Mouse (Mus musculus) small intestine, adult 2 months (tissue): Measurements from ENCODE around the gene Padi6. TPM values are rescaled to one million over a fixed set of nuclear protein-coding genes. Genes with fewer than 3 reads are reported as not detected.

Experiments used
- H3K27ac ChIP-seq: fragments of 200-500 bp; 2 replicates; pipeline ENCODE4 v1.5.1; 2012; ENCODE audit warnings: low read depth, low read length, control low read depth, inconsistent platforms; ENCODE audit not compliant: insufficient read depth
- H3K27me3 ChIP-seq: fragments of 200-500 bp; 2 replicates; pipeline ENCODE4 v1.6.1; 2012; ENCODE audit warnings: mild to moderate bottlenecking, moderate library complexity, low read length, inconsistent platforms; ENCODE audit not compliant: control insufficient read depth, insufficient read depth
- H3K36me3 ChIP-seq: fragments of 200-500 bp; 2 replicates; pipeline ENCODE4 v1.6.1; 2012; ENCODE audit warnings: mild to moderate bottlenecking, low read length, control low read depth, inconsistent platforms; ENCODE audit not compliant: control insufficient read depth, insufficient read depth
- H3K4me1 ChIP-seq: fragments of 200-500 bp; 2 replicates; pipeline ENCODE4 v1.6.1; 2012; ENCODE audit warnings: low read length, inconsistent platforms, mixed read lengths; ENCODE audit not compliant: control insufficient read depth, insufficient read depth, insufficient read length
- H3K4me3 ChIP-seq: fragments of 200-500 bp; 2 replicates; pipeline ENCODE4 v1.5.1; 2012; ENCODE audit warnings: low read depth, mild to moderate bottlenecking, control low read depth, inconsistent platforms, low read length, moderate library complexity
- CTCF ChIP-seq: fragments of 200-500 bp; IDR thresholded peaks from 2 replicates; pipeline ENCODE4 v1.5.1; 2012; ENCODE audit warnings: low read depth, mild to moderate bottlenecking, control low read depth, inconsistent platforms, low read length, moderate library complexity, mixed read lengths; ENCODE audit not compliant: insufficient replicate concordance, insufficient read length; ENCODE audit errors: extremely low read depth
- POLR2A ChIP-seq: fragments of 200-500 bp; IDR thresholded peaks from 2 replicates; pipeline ENCODE4 v1.6.1; 2012; ENCODE audit warnings: low read depth, mild to moderate bottlenecking, control low read depth, inconsistent platforms, low read length, moderate library complexity
- whole genome bisulfite sequencing: fragments of 180-500 bp; shearing (Covaris S2); methylation state at CpG from one replicate; pipeline ENCODE4 v1.1.7; 2018; 5-methylcytosine and 5-hydroxymethylcytosine counted together
- polyA plus RNA-seq: library from polyadenylated mRNA; depleted of rRNA; stranded (reverse); fragments of >200 nt; gene quantifications from 2 replicates; pipeline ENCODE4 v1.2.3, GENCODE M21; 2012

Gene Padi6
- polyA plus RNA-seq, 1 experiment: not detected

DNA sequence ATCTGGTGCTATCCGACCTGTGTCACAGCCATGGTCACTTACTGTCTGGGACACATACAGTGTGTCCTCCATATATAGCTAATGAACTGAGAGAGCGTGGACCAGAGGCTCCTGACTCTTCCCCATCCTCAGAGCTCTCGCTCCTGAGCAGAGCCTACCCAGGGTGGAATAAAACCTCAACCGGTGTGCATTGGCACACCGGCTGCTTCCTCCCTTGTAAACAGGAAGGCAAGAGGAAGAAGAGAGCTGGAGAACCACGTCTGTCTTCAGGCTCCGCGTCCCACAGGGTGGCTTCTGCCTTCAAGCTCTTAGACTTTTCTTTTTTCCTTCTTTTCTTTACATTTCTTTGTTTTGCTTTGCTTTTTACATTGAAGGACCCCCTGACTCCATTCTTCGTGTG, 40.4 kb upstream of the Padi6 start:
- no peak overlapping the region for H3K27ac ChIP-seq
- TF ChIP-seq POLR2A (no peak), CTCF (no peak)
- H3K36me3 ChIP-seq: no peaks in the 10 kb centered on the region
- 79% methylated on average over 9 of the region's 9 CpGs for WGBS
- H3K4me1 ChIP-seq: no peaks in the 10 kb centered on the region
- no peaks in the 10 kb centered on the region for H3K27me3 ChIP-seq
- H3K4me3 ChIP-seq: no peak overlapping the region

DNA sequence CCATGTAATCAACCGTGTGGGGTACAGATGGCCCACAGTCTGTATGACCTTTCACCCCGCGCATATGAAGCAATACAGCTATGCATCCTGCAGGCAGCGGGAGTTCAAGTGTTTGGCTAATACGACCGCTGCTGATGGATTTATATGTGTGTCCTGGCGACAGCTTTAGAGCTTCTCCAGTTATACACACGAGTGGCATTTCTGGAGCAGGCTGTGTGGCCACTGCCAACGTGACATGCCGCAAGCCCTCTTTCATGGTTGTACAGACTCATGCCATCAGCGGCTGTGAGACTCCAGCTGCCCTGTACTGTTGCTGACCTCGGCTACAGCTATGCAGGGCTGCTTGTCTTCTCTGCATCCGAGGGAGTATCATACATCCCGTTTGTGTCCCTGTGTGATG, 38.1 kb upstream of the Padi6 start:
- Histone ChIP-seq H3K4me1 (no peaks in the 10 kb centered on the region), H3K27me3 (no peaks in the 10 kb centered on the region)
- 70% methylated on average over 14 of the region's 14 CpGs for WGBS

DNA sequence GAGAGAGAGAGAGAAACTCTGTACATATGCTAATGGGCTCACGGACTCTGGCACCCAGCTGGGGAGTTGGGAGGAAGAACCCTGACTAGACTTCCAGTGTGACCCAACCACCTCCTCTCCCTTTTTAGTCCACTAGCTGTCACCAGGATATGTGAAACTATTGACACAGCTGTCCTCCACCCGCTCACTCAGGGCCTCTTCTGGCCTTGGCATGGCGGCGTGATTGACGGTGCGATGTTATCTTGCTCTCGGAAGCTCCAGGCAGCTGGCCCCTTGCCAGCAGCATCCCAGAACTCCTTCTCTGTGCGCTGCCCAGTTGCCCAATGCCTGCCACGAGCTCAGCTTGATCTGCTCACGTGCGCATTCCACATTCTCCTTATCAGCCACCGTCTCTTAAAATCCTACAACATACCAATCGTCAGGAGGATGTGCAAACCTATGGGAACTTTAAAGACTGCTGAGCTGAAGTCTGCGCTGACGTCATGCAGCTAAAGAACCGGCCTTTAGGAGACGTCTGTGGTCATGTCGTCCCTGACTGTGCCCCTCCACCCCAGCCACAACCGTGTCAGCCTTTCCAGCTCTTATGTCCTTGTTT, 37.5 kb upstream of the Padi6 start:
- H3K27ac ChIP-seq: no peak overlapping the region
- no peak for TF ChIP-seq CTCF
- no peak for TF ChIP-seq POLR2A
- no peaks in the 10 kb centered on the region for H3K4me1 ChIP-seq
- 25% methylated on average over 19 of the region's 19 CpGs for WGBS
- no peaks in the 10 kb centered on the region for H3K27me3 ChIP-seq
- H3K36me3 ChIP-seq: no peaks in the 10 kb centered on the region
- no peak overlapping the region for H3K4me3 ChIP-seq

More for the DNA sequence above, 38.1 kb upstream of the Padi6 start:
- H3K36me3 ChIP-seq: no peaks in the 10 kb centered on the region
- no peak overlapping the region for H3K4me3 ChIP-seq
- TF ChIP-seq CTCF (no peak), POLR2A (no peak)
- no peak overlapping the region for H3K27ac ChIP-seq

DNA sequence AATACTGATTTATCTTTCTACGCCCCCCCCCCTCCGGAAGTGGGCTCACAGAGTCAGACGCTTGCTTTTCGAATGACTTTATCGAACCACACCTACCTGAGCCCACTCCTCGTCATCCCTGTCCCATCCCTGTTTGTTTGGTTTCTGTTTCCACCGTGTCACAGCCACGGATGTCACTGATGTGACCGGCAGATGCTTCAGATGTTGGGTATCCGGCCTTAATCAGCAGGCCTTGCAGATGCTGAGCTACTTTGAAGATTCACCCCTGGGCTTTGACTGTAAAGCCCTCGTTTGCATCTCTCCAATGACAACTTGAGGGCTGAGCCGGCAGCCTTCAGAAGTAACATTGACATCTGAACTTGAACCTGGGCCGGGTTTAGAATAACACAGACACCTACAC, 34.2 kb upstream of the Padi6 start:
- TF ChIP-seq CTCF (no peak), POLR2A (no peak)
- Histone ChIP-seq H3K4me3 (no peak overlapping the region), H3K27ac (no peak overlapping the region), H3K4me1 (no peaks in the 10 kb centered on the region), H3K36me3 (no peaks in the 10 kb centered on the region), H3K27me3 (no peaks in the 10 kb centered on the region)
- WGBS: 67% methylated on average over 13 of the region's 13 CpGs

DNA sequence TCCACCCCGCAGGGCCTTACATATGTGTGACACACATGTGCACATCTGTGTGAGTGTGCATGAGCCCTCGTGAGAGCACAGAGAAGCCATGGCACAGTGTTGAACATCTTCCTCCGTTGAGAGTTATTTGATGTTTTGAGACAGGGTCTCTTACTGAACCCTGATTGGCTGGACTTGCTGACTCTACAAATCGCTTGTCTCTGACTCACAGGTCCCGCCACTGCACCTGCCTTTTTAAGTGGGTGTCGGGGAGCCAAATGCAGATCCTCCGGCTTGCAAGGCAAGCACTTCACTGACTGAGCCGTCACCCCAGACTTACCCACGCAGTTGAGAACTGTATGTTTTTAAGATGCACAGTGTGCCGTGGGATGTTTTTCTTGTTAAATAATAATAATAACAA, 33.4 kb upstream of the Padi6 start:
- Histone ChIP-seq H3K4me1 (no peaks in the 10 kb centered on the region), H3K27ac (no peak overlapping the region), H3K4me3 (no peak overlapping the region), H3K27me3 (no peaks in the 10 kb centered on the region), H3K36me3 (no peaks in the 10 kb centered on the region)
- no peak for TF ChIP-seq POLR2A
- TF ChIP-seq CTCF: no peak
- 77% methylated on average over 10 of the region's 10 CpGs for WGBS

DNA sequence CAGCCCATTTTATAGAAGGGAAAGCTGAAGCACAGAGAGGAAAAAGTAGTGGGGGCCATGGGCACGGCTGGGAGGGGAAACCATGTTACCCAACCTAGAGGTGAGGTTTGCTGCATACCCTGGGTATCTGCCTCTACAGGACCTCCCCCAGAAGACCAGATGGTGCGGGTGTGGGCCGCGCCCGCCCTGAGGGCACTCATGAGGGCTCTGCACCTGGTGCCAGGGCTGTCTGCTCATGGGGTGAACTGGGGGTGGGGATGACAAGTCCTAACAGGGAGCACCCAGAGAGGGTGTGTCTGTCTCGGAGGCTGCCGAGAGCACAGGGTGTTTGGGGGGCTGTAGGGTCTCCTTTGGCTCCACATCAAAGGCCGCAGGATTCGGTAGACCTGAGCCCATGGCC, 32.5 kb upstream of the Padi6 start:
- WGBS: 53% methylated on average over 9 of the region's 9 CpGs
- Histone ChIP-seq H3K4me3 (no peak overlapping the region), H3K27ac (no peak overlapping the region)

DNA sequence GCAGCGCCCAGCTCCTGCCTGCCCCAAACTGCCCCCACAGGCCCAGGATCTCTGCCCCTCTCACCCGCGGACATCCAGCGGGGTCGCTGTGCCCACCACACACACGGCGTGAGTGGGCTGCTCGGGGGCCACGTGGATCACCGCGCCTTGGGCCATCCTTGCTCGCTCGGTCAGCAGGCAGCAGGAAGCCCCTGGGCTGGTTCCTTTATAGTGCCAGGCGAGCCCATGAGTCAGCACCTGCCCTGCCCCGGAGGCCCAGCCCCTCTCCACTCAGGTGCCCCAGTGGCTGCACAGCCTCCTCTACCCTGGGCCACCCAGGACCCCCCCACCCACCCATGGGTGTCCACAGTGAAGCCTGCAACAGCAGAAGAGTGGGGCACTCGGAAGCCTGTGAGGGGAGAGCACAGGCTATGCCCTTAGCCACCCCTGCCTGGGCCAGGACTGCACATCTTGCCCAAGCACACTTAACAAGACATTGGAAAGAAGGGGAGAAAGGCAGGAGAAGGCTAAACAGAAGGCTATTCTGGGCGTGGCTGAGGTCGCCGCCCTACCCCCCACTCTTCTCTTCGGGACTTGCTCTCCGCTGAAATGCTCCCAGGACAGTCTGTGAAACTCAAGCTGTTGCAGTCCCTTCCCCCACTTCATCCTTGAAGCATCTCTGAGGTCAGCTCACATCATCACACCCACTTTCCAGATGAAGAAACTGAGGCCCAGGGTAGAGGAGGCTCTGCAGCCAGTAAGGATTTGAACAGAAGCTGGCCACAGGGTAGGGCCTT, 31.8 kb upstream of the Padi6 start, which contains the start of gene Padi4:
Gene Padi4 (minus strand): TSS at position 212 of the 776 bp plus-strand sequence.
- TF ChIP-seq CTCF: no peak
- TF ChIP-seq POLR2A: no peak
- no peak within 1 kb of the TSS for H3K4me3 ChIP-seq
- 77% methylated on average over 21 of the region's 21 CpGs for WGBS
- no peaks in the 10 kb centered on the region for H3K4me1 ChIP-seq
- H3K27me3 ChIP-seq: no peaks in the 10 kb centered on the region
- no peaks in the 10 kb centered on the region for H3K36me3 ChIP-seq
- no peak within 1 kb of the TSS for H3K27ac ChIP-seq

More for the DNA sequence above, 32.5 kb upstream of the Padi6 start:
- Histone ChIP-seq H3K4me1 (no peaks in the 10 kb centered on the region), H3K27me3 (no peaks in the 10 kb centered on the region), H3K36me3 (no peaks in the 10 kb centered on the region)
- TF ChIP-seq CTCF: no peak
- TF ChIP-seq POLR2A: no peak
